Mouse (Mus musculus) intestine, embryonic 16.5 days (tissue): ENCODE data around the gene E330009J07Rik. TPM values are rescaled to one million over a fixed set of nuclear protein-coding genes. Genes with fewer than 3 reads are reported as not detected.

Source experiments
- ATAC-seq: fragments of 200-750 bp; cut with Nextera tagmentation; 2 replicates; pipeline ENCODE4 v1.8.0; 2017; ENCODE audit warnings: moderate TSS enrichment, moderate library complexity
- H3K27ac ChIP-seq: fragments of 300-500 bp; sonication (generic); 2 replicates; pipeline ENCODE4 v1.5.1; 2014; ENCODE audit warnings: mild to moderate bottlenecking, low read length
- H3K27me3 ChIP-seq: fragments of 300-500 bp; sonication (generic); replicated peaks from 2 replicates; pipeline ENCODE4 v1.6.1; 2014; ENCODE audit warnings: low read length, control low read depth, mixed read lengths; ENCODE audit not compliant: control insufficient read depth, insufficient read depth
- H3K36me3 ChIP-seq: fragments of 300-500 bp; sonication (generic); 2 replicates; pipeline ENCODE4 v1.6.1; 2014; ENCODE audit warnings: low read length, control low read depth; ENCODE audit not compliant: control insufficient read depth, insufficient read depth
- H3K4me1 ChIP-seq: fragments of 300-500 bp; sonication (generic); 2 replicates; pipeline ENCODE4 v1.6.1; 2014; ENCODE audit warnings: low read length, control low read depth, mixed read lengths; ENCODE audit not compliant: control insufficient read depth, insufficient read depth
- H3K4me2 ChIP-seq: fragments of 300-500 bp; sonication (generic); 2 replicates; pipeline ENCODE4 v1.6.1; 2014; ENCODE audit warnings: low read depth, low read length, control low read depth
- H3K4me3 ChIP-seq: fragments of 300-500 bp; sonication (generic); 2 replicates; pipeline ENCODE4 v1.5.1; 2014; ENCODE audit warnings: mild to moderate bottlenecking, low read length
- H3K9ac ChIP-seq: fragments of 300-500 bp; sonication (generic); 2 replicates; pipeline ENCODE4 v1.6.1; 2014; ENCODE audit warnings: low read depth, low read length
- H3K9me3 ChIP-seq: fragments of 300-500 bp; sonication (generic); 2 replicates; pipeline ENCODE4 v1.6.1; 2016; ENCODE audit warnings: low read length, control low read depth; ENCODE audit not compliant: control insufficient read depth
- WGBS: fragments of 180-500 bp; shearing (Covaris S2); extraction: QIAGEN DNeasy Blood & Tissue Kit; methylation state at CpG from one replicate; pipeline ENCODE4 v1.1.7; 2014; 5-methylcytosine and 5-hydroxymethylcytosine counted together
- polyA plus RNA-seq: library from polyadenylated mRNA; unstranded; fragments of >200 nt; fragmentation: Nextera tagmentation; extraction: Ambion mirVana; gene quantifications from 2 replicates; pipeline ENCODE4 v1.2.1, GENCODE M21; 2015

E330009J07Rik gene
- polyA plus RNA-seq, 1 experiment from 2014 or later = 6.0 TPM

DNA sequence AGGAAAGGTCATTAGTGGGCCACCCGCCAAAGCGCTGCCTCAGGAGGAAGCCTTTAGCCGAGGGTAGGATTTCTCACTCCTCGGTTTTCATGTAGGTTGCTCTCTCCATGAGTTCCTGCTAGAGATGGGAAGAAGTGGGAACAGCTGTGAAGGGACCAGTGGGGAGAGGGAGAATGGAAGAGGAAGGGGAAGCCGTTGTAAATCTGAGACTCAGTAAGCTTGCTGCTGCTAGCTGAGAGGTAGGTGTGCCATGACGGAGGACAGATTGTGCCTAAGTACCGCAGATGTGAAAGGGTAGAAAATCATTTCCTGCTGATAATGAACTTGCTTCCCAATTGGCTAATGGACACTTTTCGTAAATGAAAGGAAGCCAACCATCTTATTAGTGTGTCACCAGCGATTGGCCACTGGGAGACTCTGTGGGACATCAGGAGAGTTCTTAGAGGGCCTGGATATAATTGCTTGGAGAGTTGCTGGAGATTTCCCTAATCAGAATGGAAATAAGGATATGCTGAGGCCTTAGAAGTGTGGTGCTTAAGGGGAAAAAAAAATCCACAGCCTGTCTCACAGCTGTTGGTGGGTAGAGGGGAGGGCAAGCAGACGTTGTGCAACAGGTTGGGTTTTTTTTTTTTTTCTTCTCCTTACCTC lies 7.5 kb upstream of the E330009J07Rik start:
- no peak for ATAC-seq
- H3K27me3 ChIP-seq = 0 out of 2 replicates have a peak, but pooled peaks cover 3% of the 10 kb centered on the region
- no peak overlapping the region for H3K9ac ChIP-seq
- H3K4me2 ChIP-seq = no peak overlapping the region
- H3K36me3 ChIP-seq = no peaks in the 10 kb centered on the region
- H3K4me3 ChIP-seq = no peak overlapping the region
- H3K27ac ChIP-seq = no peak overlapping the region
- no peaks in the 10 kb centered on the region for H3K9me3 ChIP-seq
- no peaks in the 10 kb centered on the region for H3K4me1 ChIP-seq
- WGBS = 38% methylated on average over 10 of the region's 10 CpGs

DNA sequence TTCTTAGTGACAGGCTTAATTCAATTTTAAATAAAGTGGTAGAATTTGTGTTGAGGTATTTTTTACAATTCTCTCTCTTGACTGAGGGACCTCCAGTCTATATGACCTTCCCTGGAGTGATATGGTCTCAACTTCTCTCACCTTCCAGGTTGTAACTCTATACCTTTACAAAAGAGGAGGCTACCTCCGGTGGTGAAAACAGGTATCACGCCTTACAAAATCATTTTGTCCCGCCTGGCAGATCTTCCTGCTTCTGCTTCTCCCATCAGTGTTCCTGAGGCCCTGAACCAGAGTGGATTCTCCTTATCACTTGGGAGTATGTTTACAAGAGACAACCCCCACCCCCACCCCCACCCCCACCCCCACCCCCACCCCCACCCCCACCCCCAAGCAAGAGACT lies 5.8 kb upstream of the E330009J07Rik start:
- Histone ChIP-seq H3K4me1 (no peaks in the 10 kb centered on the region), H3K4me2 (no peak overlapping the region), H3K36me3 (no peaks in the 10 kb centered on the region), H3K4me3 (no peak overlapping the region), H3K27me3 (0 out of 2 replicates have a peak, but pooled peaks cover 3% of the 10 kb centered on the region), H3K9ac (no peak overlapping the region), H3K9me3 (no peaks in the 10 kb centered on the region), H3K27ac (no peak overlapping the region)
- no peak for ATAC-seq
- 36% methylated on average over 3 of the region's 3 CpGs for WGBS

DNA sequence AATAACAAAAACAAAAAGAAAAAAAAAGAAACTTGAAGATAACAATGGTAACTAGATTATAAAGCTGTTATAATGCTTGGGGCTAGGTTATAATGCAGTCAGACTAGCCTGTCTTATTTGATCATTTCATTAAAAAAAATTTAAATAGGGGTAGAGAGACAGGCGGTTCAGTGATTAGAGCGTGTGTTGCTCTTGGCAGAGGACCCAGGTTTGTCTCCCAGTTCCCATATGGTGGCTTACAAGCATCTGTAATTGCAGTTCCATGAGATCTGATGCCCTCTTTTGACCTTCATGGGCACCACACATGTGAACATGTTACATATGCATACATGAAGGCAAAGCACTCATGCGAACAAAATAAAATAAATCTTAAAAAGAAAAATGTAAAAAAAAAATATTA lies 5.3 kb upstream of the E330009J07Rik start:
- Histone ChIP-seq H3K27me3 (0 out of 2 replicates have a peak, but pooled peaks cover 3% of the 10 kb centered on the region), H3K9me3 (no peaks in the 10 kb centered on the region), H3K4me1 (no peaks in the 10 kb centered on the region), H3K27ac (no peak overlapping the region), H3K36me3 (no peaks in the 10 kb centered on the region), H3K9ac (no peak overlapping the region), H3K4me2 (no peak overlapping the region), H3K4me3 (no peak overlapping the region)
- ATAC-seq = no peak
- 71% methylated on average over 3 of the region's 3 CpGs for WGBS

DNA sequence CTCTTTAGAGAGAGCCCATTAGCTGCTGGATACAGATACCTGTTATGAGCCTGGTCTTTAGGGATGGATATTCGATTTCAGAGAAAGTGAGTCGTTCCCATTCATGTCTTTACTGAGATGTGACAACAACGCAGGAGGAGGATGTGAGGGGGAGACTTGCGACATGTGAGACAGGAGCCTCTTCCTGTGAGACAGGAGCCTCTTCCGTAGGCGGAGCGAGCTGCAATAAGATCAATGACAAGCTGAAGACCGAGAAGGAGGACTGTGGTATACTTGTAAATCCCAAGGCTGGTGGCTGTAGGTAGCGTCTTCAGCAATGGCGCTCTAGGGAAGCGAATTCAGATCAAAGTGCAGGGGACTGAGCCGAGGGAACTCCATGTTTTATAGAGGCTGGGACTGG lies 3.8 kb upstream of the E330009J07Rik start:
- Histone ChIP-seq H3K27ac (no peak overlapping the region), H3K4me1 (0 out of 2 replicates have a peak, but pooled peaks cover 3% of the 10 kb centered on the region), H3K4me2 (no peak overlapping the region), H3K4me3 (no peak overlapping the region), H3K36me3 (no peaks in the 10 kb centered on the region), H3K9ac (no peak overlapping the region), H3K9me3 (no peaks in the 10 kb centered on the region), H3K27me3 (0 out of 2 replicates have a peak, but pooled peaks cover 3% of the 10 kb centered on the region)
- ATAC-seq = no peak
- WGBS = 43% methylated on average over 12 of the region's 12 CpGs

DNA sequence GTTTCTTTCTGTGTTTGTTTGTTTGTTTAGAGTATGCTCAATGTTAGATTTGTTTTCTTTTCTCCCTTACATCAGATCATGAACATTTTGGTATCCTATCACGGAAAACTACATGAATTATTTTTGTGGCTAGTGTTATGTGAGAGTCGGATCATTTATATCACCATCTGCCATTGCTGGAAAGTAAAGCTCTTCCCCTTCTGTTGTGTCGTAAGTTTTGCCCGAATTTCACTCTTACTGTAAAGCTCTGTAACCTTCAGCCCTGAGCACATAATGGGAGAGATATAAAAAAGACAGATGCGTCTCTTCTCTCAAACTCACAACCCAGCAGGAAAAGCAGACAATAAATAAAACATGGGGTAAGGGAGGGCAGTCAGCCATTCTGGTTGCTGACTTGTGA lies 3.0 kb upstream of the E330009J07Rik start, which contains the start of gene Wee2:
Wee2 (plus strand) TSS at position 153 of the 400 bp plus-strand sequence.
- ATAC-seq = no peak
- no peak within 1 kb of the TSS for H3K27ac ChIP-seq
- H3K27me3 ChIP-seq = 0 out of 2 replicates have a peak, but pooled peaks cover 3% of the 10 kb centered on the region
- no peak within 1 kb of the TSS for H3K4me3 ChIP-seq
- H3K4me1 ChIP-seq = 0 out of 2 replicates have a peak, but pooled peaks cover 5% of the 10 kb centered on the region
- H3K9me3 ChIP-seq = no peaks in the 10 kb centered on the region
- H3K9ac ChIP-seq = no peak within 1 kb of the TSS
- H3K4me2 ChIP-seq = no peak within 1 kb of the TSS
- H3K36me3 ChIP-seq = no peaks in the 10 kb centered on the region
- WGBS = 69% methylated on average over 5 of the region's 5 CpGs

DNA sequence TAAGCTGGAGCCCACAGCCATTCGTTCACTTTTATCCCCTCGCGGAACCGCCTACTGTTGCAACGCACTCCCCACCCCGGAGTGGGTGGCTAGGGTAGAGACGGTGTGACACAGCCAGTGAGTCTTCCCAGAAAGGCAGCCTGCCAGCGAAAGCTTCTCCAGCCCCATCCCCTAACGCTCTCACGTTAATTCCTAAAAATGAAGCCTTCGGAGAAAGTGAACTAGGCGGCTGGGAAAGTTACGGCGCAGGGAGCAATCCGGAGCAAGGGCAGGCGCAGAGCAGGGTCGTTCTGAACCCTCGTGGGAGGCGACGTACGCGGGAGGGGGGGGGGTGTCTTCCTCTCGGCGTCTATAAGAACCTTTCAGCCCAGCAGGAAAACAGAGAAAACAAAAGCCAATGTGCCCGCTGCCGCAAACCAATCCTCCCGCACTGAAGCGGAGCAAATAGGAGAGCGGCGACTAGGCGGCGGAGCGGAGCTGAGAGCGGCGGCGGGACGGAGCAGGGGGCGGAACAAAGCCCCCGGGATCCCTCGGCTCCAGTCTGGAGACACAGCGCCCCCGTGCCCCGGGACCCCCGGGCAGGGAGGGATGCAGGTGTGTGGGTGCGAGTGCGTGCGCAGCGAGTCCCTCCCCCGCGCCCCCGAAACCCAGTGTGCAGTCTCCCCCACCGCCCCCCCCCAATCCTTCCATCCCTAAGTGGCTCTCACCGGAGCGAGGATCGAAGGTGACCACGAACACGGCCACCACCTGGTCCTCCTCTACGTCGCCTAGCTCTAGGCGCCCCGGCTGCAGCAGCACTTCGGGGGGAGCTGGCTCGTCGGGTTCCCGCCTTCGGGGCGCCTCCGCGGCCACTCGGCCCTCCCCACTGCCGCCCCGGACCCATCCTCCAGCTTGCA lies 536 bp downstream of the E330009J07Rik start:
- Histone ChIP-seq H3K27ac (no peak overlapping the region), H3K4me1 (peaks cover 12% of the 10 kb centered on the region; the same call in 1 of the 2 replicates), H3K9me3 (no peaks in the 10 kb centered on the region), H3K36me3 (no peaks in the 10 kb centered on the region), H3K9ac (peak overlapping the region; percentile 82), H3K27me3 (0 out of 2 replicates have a peak, but pooled peaks cover 3% of the 10 kb centered on the region), H3K4me2 (peak overlapping the region; percentile 77), H3K4me3 (peak overlapping the region; percentile 81)
- under 1% methylated on average over 56 of the region's 72 CpGs for WGBS
- peak; percentile 62 for ATAC-seq

DNA sequence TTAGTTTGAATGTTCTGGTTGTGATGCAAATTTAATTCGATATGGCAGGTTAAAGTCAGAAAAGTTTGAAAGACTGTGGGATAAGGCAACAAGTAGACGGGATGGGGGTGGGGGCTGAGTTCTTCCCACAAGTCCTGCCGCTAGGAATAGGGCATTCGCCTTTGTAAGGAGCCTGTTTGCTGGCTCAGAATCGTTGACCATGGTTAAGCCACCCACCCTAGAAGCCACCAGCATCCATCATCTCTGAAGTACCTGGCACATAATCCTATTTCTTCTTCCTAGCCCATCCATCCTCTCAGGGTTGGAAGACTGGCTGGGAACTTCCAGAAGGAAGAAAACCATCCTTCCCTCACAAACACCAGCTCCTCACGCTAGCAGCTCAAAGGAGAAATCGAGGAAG lies 1.2 kb downstream of the E330009J07Rik start:
- peaks cover 14% of the 10 kb centered on the region for H3K4me1 ChIP-seq
- H3K9me3 ChIP-seq = no peaks in the 10 kb centered on the region
- H3K27me3 ChIP-seq = no peaks in the 10 kb centered on the region
- peak overlapping the region; percentile 81 for H3K4me3 ChIP-seq
- WGBS = 19% methylated on average over 7 of the region's 7 CpGs
- H3K9ac ChIP-seq = peak overlapping the region; percentile 82; the same call in 1 of the 2 replicates
- H3K27ac ChIP-seq = no peak overlapping the region
- peak overlapping the region; percentile 77 for H3K4me2 ChIP-seq
- ATAC-seq = no peak
- no peaks in the 10 kb centered on the region for H3K36me3 ChIP-seq

DNA sequence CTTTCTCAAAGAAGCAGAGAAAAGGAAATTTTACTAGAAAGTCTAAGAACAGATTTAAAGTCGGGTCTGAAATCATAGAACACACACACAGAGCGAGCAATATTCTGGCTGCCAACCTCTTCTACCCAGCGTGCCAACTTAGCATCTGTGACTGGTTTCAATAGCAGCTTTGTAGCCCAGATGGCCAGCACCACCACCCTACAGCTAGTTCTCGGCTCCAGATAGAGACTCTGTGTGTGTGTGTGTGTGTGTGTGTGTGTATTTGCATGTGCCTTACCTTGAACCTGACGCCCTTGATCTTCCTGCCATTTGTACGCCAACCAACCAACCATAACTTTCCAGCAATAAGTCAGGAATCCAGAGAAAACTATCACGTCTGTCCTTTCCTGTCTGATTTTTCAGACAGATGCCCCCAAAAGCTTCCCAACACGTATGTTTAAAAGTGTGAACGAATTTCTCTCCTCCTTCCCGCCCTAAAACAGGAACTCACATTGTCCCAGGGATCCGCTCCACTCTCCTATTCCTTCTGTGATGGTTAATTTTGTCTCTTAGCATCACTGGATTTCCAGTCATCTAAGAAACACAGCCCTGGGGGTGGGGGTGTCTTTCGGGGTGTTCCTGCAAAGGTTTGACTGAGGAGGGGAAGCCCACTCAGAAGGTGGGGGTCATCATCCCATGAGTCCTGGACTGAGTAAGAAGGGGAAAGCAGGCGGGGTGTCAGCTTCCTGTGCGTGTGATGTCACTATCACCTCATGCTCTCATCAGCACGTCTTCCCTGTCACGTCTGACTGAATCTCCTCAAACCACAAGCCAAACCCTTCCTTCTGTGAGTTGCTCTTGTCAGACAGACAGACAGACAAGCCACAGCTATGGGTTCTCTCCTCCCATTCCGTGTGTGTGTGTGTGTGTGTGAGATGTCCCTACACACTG lies 3.3 kb downstream of the E330009J07Rik start:
- ATAC-seq = no peak
- no peak overlapping the region for H3K4me3 ChIP-seq

More for the DNA sequence above, 3.3 kb downstream of the E330009J07Rik start:
- H3K27ac ChIP-seq = no peak overlapping the region
- no peaks in the 10 kb centered on the region for H3K27me3 ChIP-seq
- no peaks in the 10 kb centered on the region for H3K36me3 ChIP-seq
- no peak overlapping the region for H3K9ac ChIP-seq
- WGBS = 91% methylated on average over 17 of the region's 17 CpGs
- peaks cover 17% of the 10 kb centered on the region for H3K4me1 ChIP-seq
- H3K9me3 ChIP-seq = no peaks in the 10 kb centered on the region
- H3K4me2 ChIP-seq = no peak overlapping the region
